Mouse (Mus musculus) neural tube, embryonic 11.5 days (tissue): Measurements from ENCODE around the gene Afm. TPM values are rescaled to one million over a fixed set of nuclear protein-coding genes. Genes with fewer than 3 reads are reported as not detected.

Source experiments
- ATAC-seq: fragments of 200-750 bp; cut with Nextera tagmentation; 2 replicates; pipeline ENCODE4 v1.8.0; 2017; ENCODE audit warnings: moderate number of reproducible peaks, mild to moderate bottlenecking, moderate TSS enrichment, moderate library complexity; ENCODE audit not compliant: insufficient read depth, low FRiP score, low TSS enrichment
- DNase-seq: peaks from one replicate; pipeline ENCODE4 v3.0.0-alpha.2; 2015; ENCODE audit warnings: low spot score
- H3K27ac ChIP-seq: fragments of 300-500 bp; sonication (generic); 2 replicates; pipeline ENCODE4 v1.5.1; 2014; ENCODE audit warnings: low read depth, mild to moderate bottlenecking, low read length
- H3K27me3 ChIP-seq: fragments of 300-500 bp; sonication (generic); 2 replicates; pipeline ENCODE4 v1.6.1; 2014; ENCODE audit warnings: mild to moderate bottlenecking, low read length, mixed read lengths; ENCODE audit not compliant: control insufficient read depth, insufficient read depth
- H3K36me3 ChIP-seq: fragments of 300-500 bp; sonication (generic); 2 replicates; pipeline ENCODE4 v1.6.1; 2014; ENCODE audit warnings: mild to moderate bottlenecking, low read length, moderate library complexity, mixed read lengths; ENCODE audit not compliant: control insufficient read depth, insufficient read depth
- H3K4me1 ChIP-seq: fragments of 300-500 bp; sonication (generic); 2 replicates; pipeline ENCODE4 v1.6.1; 2014; ENCODE audit warnings: low read length, mixed read lengths; ENCODE audit not compliant: control insufficient read depth, insufficient read depth
- H3K4me2 ChIP-seq: fragments of 300-500 bp; sonication (generic); 2 replicates; pipeline ENCODE4 v1.6.1; 2014; ENCODE audit warnings: low read depth, mild to moderate bottlenecking, moderate library complexity
- H3K4me3 ChIP-seq: fragments of 300-500 bp; sonication (generic); 2 replicates; pipeline ENCODE4 v1.5.1; 2014; ENCODE audit warnings: low read depth, low read length
- H3K9ac ChIP-seq: fragments of 300-500 bp; sonication (generic); 2 replicates; pipeline ENCODE4 v1.6.1; 2014; ENCODE audit warnings: mild to moderate bottlenecking, low read length
- H3K9me3 ChIP-seq: fragments of 300-500 bp; sonication (generic); 2 replicates; pipeline ENCODE4 v1.6.1; 2016; ENCODE audit warnings: low read length; ENCODE audit not compliant: control insufficient read depth
- WGBS: fragments of 180-500 bp; shearing (Covaris S2); extraction: QIAGEN DNeasy Blood & Tissue Kit; methylation state at CpG from one replicate; pipeline ENCODE4 v1.1.7; 2014; 5-methylcytosine and 5-hydroxymethylcytosine counted together
- polyA plus RNA-seq: library from polyadenylated mRNA; unstranded; fragments of >200 nt; fragmentation: Nextera tagmentation; extraction: Ambion mirVana; gene quantifications from 2 replicates; pipeline ENCODE4 v1.2.1, GENCODE M21; 2014

The Afm gene
- polyA plus RNA-seq, 1 experiment from 2014 or later = not detected

- Histone ChIP-seq H3K4me2 (no peak overlapping the region), H3K9me3 (no peaks in the 10 kb centered on the region), H3K36me3 (no peaks in the 10 kb centered on the region), H3K27me3 (no peaks in the 10 kb centered on the region), H3K4me1 (no peaks in the 10 kb centered on the region), H3K4me3 (no peak overlapping the region), H3K9ac (no peak overlapping the region), H3K27ac (no peak overlapping the region)
- ATAC-seq (no peak), DNase-seq (no peak)
- WGBS = 88% methylated on average over 5 of the region's 5 CpGs
These were observed 8.7 kb upstream of the Afm start for GRCm38 (mm10) chr5:90509828-90510592.

DNA sequence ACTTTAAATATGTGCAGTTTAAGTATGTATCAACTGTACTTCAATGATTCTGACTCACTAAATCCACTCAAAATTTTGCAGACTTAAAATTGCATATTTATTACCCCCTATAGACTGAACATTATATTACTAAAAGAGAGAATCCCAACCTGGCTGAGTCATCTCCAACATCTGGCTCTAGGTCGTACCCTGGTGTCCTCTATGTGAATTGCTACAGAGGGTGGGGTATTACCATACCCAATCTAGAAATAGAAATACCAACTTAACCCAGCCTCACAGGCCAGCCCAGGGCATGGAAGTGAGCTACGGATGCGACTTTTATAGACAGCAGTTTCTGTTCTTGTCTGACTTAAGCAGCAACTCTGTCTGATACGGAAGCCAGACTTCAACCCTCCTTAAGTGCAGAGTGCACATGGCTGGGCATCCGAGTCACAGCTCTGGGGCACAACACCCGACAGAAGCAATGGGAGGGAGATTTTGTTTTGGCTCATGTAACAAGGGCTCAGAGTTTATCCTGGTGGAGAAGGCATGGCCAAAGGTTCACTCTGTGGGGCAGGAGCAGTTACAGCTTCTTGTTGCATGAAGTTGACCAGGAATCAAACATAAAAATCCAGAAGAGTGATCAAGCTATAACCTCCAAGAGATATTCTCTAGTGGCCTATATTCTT is 6.3 kb upstream of the Afm start:
- no peak overlapping the region for H3K27ac ChIP-seq
- ATAC-seq (no peak), DNase-seq (no peak)
- H3K27me3 ChIP-seq = no peaks in the 10 kb centered on the region
- no peak overlapping the region for H3K4me2 ChIP-seq
- WGBS = 83% methylated on average over 6 of the region's 6 CpGs
- H3K9me3 ChIP-seq = no peaks in the 10 kb centered on the region
- H3K4me3 ChIP-seq = no peak overlapping the region
- H3K36me3 ChIP-seq = no peaks in the 10 kb centered on the region
- H3K4me1 ChIP-seq = no peaks in the 10 kb centered on the region
- no peak overlapping the region for H3K9ac ChIP-seq

- WGBS = 90% methylated on average over 6 of the region's 6 CpGs
- DNase-seq (no peak), ATAC-seq (no peak)
- no peaks in the 10 kb centered on the region for H3K36me3 ChIP-seq
- H3K27ac ChIP-seq = no peak overlapping the region
- H3K4me2 ChIP-seq = no peak overlapping the region
- H3K9ac ChIP-seq = no peak overlapping the region
- no peaks in the 10 kb centered on the region for H3K4me1 ChIP-seq
- H3K9me3 ChIP-seq = no peaks in the 10 kb centered on the region
- no peak overlapping the region for H3K4me3 ChIP-seq
- no peaks in the 10 kb centered on the region for H3K27me3 ChIP-seq
These were observed 3.2 kb upstream of the Afm start for GRCm38 (mm10) chr5:90515561-90515960.

DNA sequence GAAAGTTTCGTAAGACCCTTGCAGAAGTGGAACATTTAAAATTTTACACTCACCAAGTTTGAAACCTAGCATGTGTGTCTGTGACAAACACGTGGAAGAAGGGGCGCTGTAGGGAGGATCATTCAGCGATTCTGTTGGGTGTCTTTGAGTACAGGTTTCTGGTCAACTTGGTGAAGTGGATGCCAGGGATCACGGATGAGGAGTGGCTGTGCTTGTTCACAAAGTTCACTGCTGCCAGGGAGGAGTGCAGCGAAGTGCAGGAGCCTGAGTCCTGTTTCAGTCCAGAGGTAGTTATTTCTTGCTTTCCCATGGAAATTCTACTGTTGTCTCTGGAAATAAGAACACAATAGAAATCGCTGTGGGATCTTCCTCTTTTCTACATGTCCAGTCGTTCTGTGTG is 32.5 kb downstream of the Afm start:
- Histone ChIP-seq H3K27ac (no peak overlapping the region), H3K9ac (no peak overlapping the region), H3K4me3 (no peak overlapping the region), H3K9me3 (no peaks in the 10 kb centered on the region), H3K36me3 (no peaks in the 10 kb centered on the region), H3K4me2 (no peak overlapping the region), H3K27me3 (no peaks in the 10 kb centered on the region), H3K4me1 (no peaks in the 10 kb centered on the region)
- DNase-seq (no peak), ATAC-seq (no peak)
- 88% methylated on average over 8 of the region's 8 CpGs for WGBS

DNA sequence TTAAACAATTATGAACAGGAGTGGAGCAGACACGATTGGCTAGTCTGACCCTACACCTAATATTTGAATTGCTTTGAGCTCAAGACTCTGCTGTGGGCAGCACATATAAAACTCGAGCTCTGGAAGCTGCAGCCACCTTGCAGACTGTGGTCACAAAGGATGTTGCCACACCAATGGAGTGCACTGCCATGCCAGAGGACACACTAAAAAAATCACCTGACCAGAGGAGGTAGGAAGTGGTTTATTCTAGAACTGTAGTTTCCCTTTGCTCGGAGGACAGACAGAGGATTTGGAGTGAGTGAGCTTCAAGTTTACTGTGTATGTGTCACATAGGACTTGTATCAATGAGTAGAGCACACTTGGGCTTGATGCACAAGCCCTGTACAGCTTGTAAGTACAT is 37.3 kb downstream of the Afm start:
- Histone ChIP-seq H3K9me3 (no peaks in the 10 kb centered on the region), H3K4me3 (no peak overlapping the region), H3K4me2 (no peak overlapping the region), H3K36me3 (no peaks in the 10 kb centered on the region), H3K27ac (no peak overlapping the region), H3K27me3 (no peaks in the 10 kb centered on the region), H3K9ac (no peak overlapping the region), H3K4me1 (no peaks in the 10 kb centered on the region)
- ATAC-seq = no peak
- 78% methylated on average over 3 of the region's 3 CpGs for WGBS
- DNase-seq = no peak

GRCm38 (mm10) chr5:90560743-90561142 is 42.0 kb downstream of the Afm start, which contains the start of gene 5830473C10Rik:
5830473C10Rik (plus strand) TSS chr5:90561107.
- no peak within 1 kb of the TSS for H3K27ac ChIP-seq
- no peaks in the 10 kb centered on the region for H3K27me3 ChIP-seq
- no peaks in the 10 kb centered on the region for H3K4me1 ChIP-seq
- no peak for ATAC-seq
- 91% methylated on average over 6 of the region's 6 CpGs for WGBS
- DNase-seq = no peak
- no peaks in the 10 kb centered on the region for H3K9me3 ChIP-seq
- H3K36me3 ChIP-seq = no peaks in the 10 kb centered on the region
- H3K4me3 ChIP-seq = no peak within 1 kb of the TSS
- H3K4me2 ChIP-seq = no peak within 1 kb of the TSS
- H3K9ac ChIP-seq = no peak within 1 kb of the TSS

DNA sequence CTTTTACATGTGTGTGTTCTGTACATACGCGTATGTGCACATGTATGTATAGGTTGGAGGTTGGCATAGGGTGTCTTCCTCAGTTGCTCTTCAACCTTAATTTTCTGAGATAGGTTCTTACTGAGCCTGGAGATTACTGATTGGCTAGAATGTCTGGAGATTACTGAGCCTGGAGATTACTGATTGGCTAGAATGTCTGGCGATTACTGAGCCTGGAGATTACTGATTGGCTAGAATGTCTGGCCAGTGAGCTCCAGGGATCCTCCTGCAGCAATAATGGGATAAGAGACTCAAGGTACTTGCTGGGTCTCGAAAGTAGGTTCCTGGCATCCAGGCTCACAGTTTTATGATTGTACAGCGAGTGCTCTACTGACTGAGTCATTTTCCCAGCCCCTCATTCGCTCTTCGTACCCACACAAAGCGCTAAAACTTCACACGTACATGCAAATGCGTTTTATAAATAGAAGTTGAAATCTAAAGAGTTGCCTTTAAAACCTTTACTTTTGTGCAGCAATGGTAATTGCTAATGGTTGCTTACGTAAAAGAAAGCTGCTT is 43.1 kb downstream of the Afm start:
- Histone ChIP-seq H3K9ac (no peak overlapping the region), H3K4me2 (no peak overlapping the region), H3K9me3 (no peaks in the 10 kb centered on the region), H3K4me3 (no peak overlapping the region), H3K27ac (no peak overlapping the region), H3K36me3 (no peaks in the 10 kb centered on the region), H3K27me3 (no peaks in the 10 kb centered on the region), H3K4me1 (no peaks in the 10 kb centered on the region)
- 91% methylated on average over 11 of the region's 11 CpGs for WGBS
- DNase-seq = no peak
- ATAC-seq = no peak

DNA sequence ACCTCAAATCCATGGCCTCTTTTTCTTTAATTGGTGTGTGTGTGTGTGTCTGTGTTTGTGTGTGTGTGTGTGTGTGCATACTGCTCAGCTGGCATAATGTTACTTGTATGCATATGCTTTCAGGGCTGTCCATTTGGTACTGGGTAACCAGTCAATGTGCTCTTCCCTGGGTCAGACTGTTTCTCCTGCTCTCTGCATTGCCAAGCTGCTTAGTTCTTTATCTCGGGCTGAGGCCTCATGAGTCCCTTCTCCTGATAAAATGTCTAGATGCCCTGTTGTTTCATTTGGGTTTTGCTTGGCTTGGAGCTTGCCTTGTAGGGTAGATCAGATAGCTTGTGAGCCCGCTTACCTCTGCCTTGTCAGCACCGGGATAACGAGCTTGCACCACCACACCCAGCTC is 44.1 kb downstream of the Afm start:
- H3K27ac ChIP-seq = no peak overlapping the region
- ATAC-seq = no peak
- H3K4me1 ChIP-seq = no peaks in the 10 kb centered on the region
- 93% methylated on average over 4 of the region's 4 CpGs for WGBS
- H3K4me3 ChIP-seq = no peak overlapping the region
- H3K9ac ChIP-seq = no peak overlapping the region
- H3K4me2 ChIP-seq = no peak overlapping the region
- H3K27me3 ChIP-seq = no peaks in the 10 kb centered on the region
- no peak for DNase-seq
- H3K36me3 ChIP-seq = no peaks in the 10 kb centered on the region
- no peaks in the 10 kb centered on the region for H3K9me3 ChIP-seq

DNA sequence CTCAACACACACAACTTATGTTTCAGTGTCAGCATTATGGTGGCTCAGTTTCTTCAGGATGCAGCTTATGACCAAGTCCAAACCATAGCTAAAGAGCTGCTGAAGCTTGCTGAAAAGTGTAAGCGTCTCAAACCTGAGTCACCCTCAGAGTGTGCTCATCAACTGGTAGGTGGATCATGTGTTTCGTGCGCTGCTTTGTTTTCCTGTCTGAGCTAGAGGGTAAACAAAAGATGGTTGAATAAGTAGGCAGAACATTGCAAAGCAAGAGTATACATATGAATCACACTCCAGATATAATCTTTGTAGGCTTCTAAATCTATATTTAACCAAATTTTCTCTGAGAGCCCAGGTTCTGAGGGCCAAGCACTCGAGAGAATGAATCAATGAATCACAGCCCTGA is 45.4 kb downstream of the Afm start:
- ATAC-seq (no peak), DNase-seq (no peak)
- H3K27me3 ChIP-seq = no peaks in the 10 kb centered on the region
- H3K4me1 ChIP-seq = no peaks in the 10 kb centered on the region
- no peaks in the 10 kb centered on the region for H3K9me3 ChIP-seq
- no peak overlapping the region for H3K9ac ChIP-seq
- H3K27ac ChIP-seq = no peak overlapping the region
- no peaks in the 10 kb centered on the region for H3K36me3 ChIP-seq
- no peak overlapping the region for H3K4me3 ChIP-seq
- 90% methylated on average over 4 of the region's 4 CpGs for WGBS
- no peak overlapping the region for H3K4me2 ChIP-seq
